Mouse (Mus musculus) lung, embryonic 16.5 days (tissue): ENCODE data around the gene Gm14440. TPM values are rescaled to one million over a fixed set of nuclear protein-coding genes. Genes with fewer than 3 reads are reported as not detected.
"Not testable (repeated sequence)": the region's sequence is repeated elsewhere in the genome, so short reads cannot be mapped to it uniquely, and the experiment has no call there.

Experiments used
- ATAC-seq: fragments of 200-750 bp; cut with Nextera tagmentation; 2 replicates; pipeline ENCODE4 v1.8.0; 2017; ENCODE audit warnings: low read depth, mild to moderate bottlenecking, moderate library complexity
- H3K27ac ChIP-seq: fragments of 300-500 bp; sonication (generic); 2 replicates; pipeline ENCODE4 v1.5.1; 2014; ENCODE audit warnings: mild to moderate bottlenecking, control low read depth, low read length
- H3K27me3 ChIP-seq: fragments of 300-500 bp; sonication (generic); 2 replicates; pipeline ENCODE4 v1.6.1; 2014; ENCODE audit warnings: low read depth, low read length, mixed read lengths; ENCODE audit not compliant: control insufficient read depth, insufficient read depth
- H3K36me3 ChIP-seq: fragments of 300-500 bp; sonication (generic); 2 replicates; pipeline ENCODE4 v1.6.1; 2014; ENCODE audit warnings: low read length; ENCODE audit not compliant: control insufficient read depth, insufficient read depth
- H3K4me1 ChIP-seq: fragments of 300-500 bp; sonication (generic); replicated peaks from 2 replicates; pipeline ENCODE4 v1.6.1; 2014; ENCODE audit warnings: low read length, mixed read lengths; ENCODE audit not compliant: control insufficient read depth, insufficient read depth
- H3K4me2 ChIP-seq: fragments of 300-500 bp; sonication (generic); 2 replicates; pipeline ENCODE4 v1.6.1; 2014; ENCODE audit warnings: low read depth, low read length, control low read depth
- H3K4me3 ChIP-seq: fragments of 300-500 bp; sonication (generic); 2 replicates; pipeline ENCODE4 v1.5.1; 2014; ENCODE audit warnings: mild to moderate bottlenecking, low read length, control low read depth
- H3K9ac ChIP-seq: fragments of 300-500 bp; sonication (generic); 2 replicates; pipeline ENCODE4 v1.6.1; 2014; ENCODE audit warnings: low read length, control low read depth
- H3K9me3 ChIP-seq: fragments of 300-500 bp; sonication (generic); 2 replicates; pipeline ENCODE4 v1.6.1; 2016; ENCODE audit warnings: low read length; ENCODE audit not compliant: control insufficient read depth
- WGBS: fragments of 180-500 bp; shearing (Covaris S2); extraction: QIAGEN DNeasy Blood & Tissue Kit; methylation state at CpG from one replicate; pipeline ENCODE4 v1.1.7; 2014; 5-methylcytosine and 5-hydroxymethylcytosine counted together
- polyA plus RNA-seq: library from polyadenylated mRNA; unstranded; fragments of >200 nt; fragmentation: Nextera tagmentation; extraction: Ambion mirVana; gene quantifications from 2 replicates; pipeline ENCODE4 v1.2.1, GENCODE M21; 2015

Gene Gm14440
- 0.09 and 5.0 TPM in 2 replicates for polyA plus RNA-seq

DNA sequence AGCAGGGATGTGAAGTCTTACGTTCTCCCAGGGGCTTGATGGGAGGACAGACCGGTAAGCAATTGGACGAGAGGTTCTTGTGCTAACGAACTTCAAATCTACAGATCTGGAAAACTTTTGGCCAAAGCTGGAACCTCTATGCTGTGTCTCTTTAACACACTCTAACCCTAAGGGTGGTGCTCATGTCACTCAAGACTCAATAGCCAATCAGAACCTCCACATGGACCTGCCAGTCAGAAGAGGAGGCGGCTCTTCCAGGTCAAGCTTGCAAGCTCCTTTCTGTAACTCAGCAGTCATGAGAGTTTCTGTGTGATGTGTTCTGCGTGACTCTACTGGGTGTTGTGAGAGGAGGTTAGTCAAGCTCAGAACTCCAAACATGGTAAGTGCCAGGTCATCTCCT lies at the start of gene Gm14440:
Gene Gm14440, plus strand, starts transcription at position 301 of the 400 bp plus-strand sequence.
- not testable (repeated sequence) for ATAC-seq, H3K9me3 ChIP-seq
- WGBS = no CpG with 5 or more reads among the region's 6 CpGs

More for the DNA sequence above, at the start of gene Gm14440:
- H3K9ac ChIP-seq, H3K36me3 ChIP-seq, H3K27me3 ChIP-seq, H3K4me1 ChIP-seq, H3K27ac ChIP-seq, H3K4me3 ChIP-seq, H3K4me2 ChIP-seq: not testable (repeated sequence)

Other genes with a start within 250 kb of the Gm14440 start
- gene Gm14393, start 207.3 kb upstream of the Gm14440 start, polyA plus RNA-seq = 1.0 and 1.4 TPM in 2 replicates
- gene Gm14399, start 133.1 kb upstream of the Gm14440 start, polyA plus RNA-seq = 5.3 and 6.0 TPM in 2 replicates
- gene Gm14443, start 99.3 kb upstream of the Gm14440 start, polyA plus RNA-seq = 0.63 and 0.65 TPM in 2 replicates
- 2.3 and 7.6 TPM in 2 replicates for gene Gm14391, start 68.2 kb upstream of the Gm14440 start, polyA plus RNA-seq
- 19.4 and 19.7 TPM in 2 replicates for gene Gm4631, start 63.1 kb downstream of the Gm14440 start, polyA plus RNA-seq
- 5.1 and 7.3 TPM in 2 replicates for gene Zfp968, start 97.3 kb downstream of the Gm14440 start, polyA plus RNA-seq
- gene Gm4724, start 160.7 kb downstream of the Gm14440 start, polyA plus RNA-seq = 10.0 and 25.1 TPM in 2 replicates
- gene Zfp965, start 194.9 kb downstream of the Gm14440 start, polyA plus RNA-seq = 7.0 and 7.7 TPM in 2 replicates